Mouse (Mus musculus) liver, adult 2 months (tissue): Measurements from ENCODE around the gene Slc39a11.

ENCODE experiments used
- CTCF ChIP-seq: fragments of 200-500 bp; IDR thresholded peaks from 2 replicates; pipeline ENCODE4 v1.5.1; 2011; ENCODE audit warnings: low read depth, low read length, control low read depth
- POLR2A ChIP-seq: fragments of 200-500 bp; IDR thresholded peaks from 2 replicates; pipeline ENCODE4 v1.6.1; 2011; ENCODE audit warnings: low read length, control low read depth; ENCODE audit not compliant: insufficient read depth; ENCODE audit errors: extremely low read depth

DNA sequence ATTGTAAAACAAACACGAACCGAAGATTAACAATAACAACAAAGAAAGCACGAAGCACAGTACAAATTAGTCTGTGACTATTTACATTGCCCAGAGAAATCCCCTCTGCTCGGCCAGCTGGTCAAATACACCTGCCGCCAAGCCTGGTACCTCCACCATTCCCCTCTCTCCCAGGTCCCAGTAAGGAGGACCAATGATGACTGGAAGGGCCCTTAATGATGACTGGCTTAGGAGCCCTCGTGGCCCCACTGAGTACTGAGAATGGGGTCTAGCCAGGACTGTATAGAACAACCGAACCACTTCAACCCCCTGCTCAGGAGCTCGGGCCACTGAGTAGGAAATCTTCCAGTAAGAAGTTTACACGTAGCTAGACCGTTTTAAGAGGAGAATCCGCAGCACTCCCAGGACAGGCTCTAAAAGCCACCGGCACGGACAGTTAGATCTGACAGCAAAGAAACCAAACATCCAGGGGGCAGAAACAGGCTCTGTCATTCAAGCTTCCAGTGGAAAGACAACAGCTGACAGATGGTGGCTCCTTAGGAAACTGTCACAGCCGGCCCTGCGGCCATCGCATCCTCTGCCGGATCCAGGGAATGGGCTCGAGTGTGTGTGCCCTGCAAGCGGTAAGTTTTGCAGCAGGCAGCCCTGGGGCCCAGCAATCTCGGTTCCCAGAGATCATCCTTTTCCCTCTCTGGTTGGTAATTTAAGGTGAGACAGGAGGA, 128.2 kb downstream of the Slc39a11 start:
- TF ChIP-seq CTCF (no peak), POLR2A (no peak)
